Mouse (Mus musculus) left cerebral cortex, postnatal 36 days (tissue): ENCODE data around the gene Dpp9. TPM values are rescaled to one million over a fixed set of nuclear protein-coding genes. Genes with fewer than 3 reads are reported as not detected.

ENCODE experiments used
- DNase-seq, 2 experiments: peaks; one replicate each; pipeline ENCODE4 v3.0.0; 2021 to 2022; ENCODE audit warnings: low spot score in 2 of 2, mixed read lengths in 1 of 2
- intact Hi-C: fragments of 180-260 bp; cut with DNase I; formaldehyde crosslinking; loops from one replicate; pipeline ENCODE4 v1.15.1; 2025
- total RNA-seq, 2 experiments: library from RNA; stranded (reverse); gene quantifications; 2 replicates each; pipeline ENCODE4 v1.2.3; 2021

The Dpp9 gene
- total RNA-seq, 2 experiments from 2014 or later, result 68.7 to 72.1 TPM

GRCm38 (mm10) chr17:56196860-56197259, 21.8 kb downstream of the Dpp9 start:
- no peak for DNase-seq

GRCm38 (mm10) chr17:56194765-56195164, 23.9 kb downstream of the Dpp9 start:
- intact Hi-C loops, result no loop called here

More at GRCm38 (mm10) chr17:56196860-56197259, 21.8 kb downstream of the Dpp9 start:
- intact Hi-C loops, result no loop called here

GRCm38 (mm10) chr17:56194357-56194756, 24.3 kb downstream of the Dpp9 start:
- intact Hi-C loops, result no loop called here
- DNase-seq, result no peak

More at GRCm38 (mm10) chr17:56194765-56195164, 23.9 kb downstream of the Dpp9 start:
- no peak for DNase-seq

- no peak for DNase-seq
- intact Hi-C loops, result no loop called here
Measured at GRCm38 (mm10) chr17:56191266-56191665, 27.4 kb downstream of the Dpp9 start.

- intact Hi-C loops, result no loop called here
- DNase-seq, result peak in 1 of 2 experiments; percentile 20
Measured at GRCm38 (mm10) chr17:56185281-56186141, 33.2 kb downstream of the Dpp9 start.

- intact Hi-C loops, result no loop called here
- peak; percentile 95 for DNase-seq
Measured at GRCm38 (mm10) chr17:56183658-56184103, 35.0 kb downstream of the Dpp9 start, which contains the start of gene Mydgf. Gene Mydgf (minus strand): TSS chr17:56183920.

- intact Hi-C loops, result no loop called here
Measured at GRCm38 (mm10) chr17:56182975-56183657, 35.6 kb downstream of the Dpp9 start.

GRCm38 (mm10) chr17:56175416-56175815, 43.3 kb downstream of the Dpp9 start:
- intact Hi-C loops, result no loop called here
- DNase-seq, result no peak

More at GRCm38 (mm10) chr17:56182975-56183657, 35.6 kb downstream of the Dpp9 start:
- no peak for DNase-seq

GRCm38 (mm10) chr17:56173401-56174046, 45.2 kb downstream of the Dpp9 start:
- intact Hi-C loops, result no loop called here
- DNase-seq, result no peak

- intact Hi-C loops, result no loop called here
- DNase-seq, result no peak
Measured at GRCm38 (mm10) chr17:56171881-56172280, 46.8 kb downstream of the Dpp9 start.

- intact Hi-C loops, result no loop called here
- no peak for DNase-seq
Measured at GRCm38 (mm10) chr17:56171456-56171855, 47.2 kb downstream of the Dpp9 start.

GRCm38 (mm10) chr17:56170636-56171035, 48.1 kb downstream of the Dpp9 start:
- DNase-seq, result no peak
- intact Hi-C loops, result no loop called here

- DNase-seq, result no peak
- intact Hi-C loops, result no loop called here
Measured at GRCm38 (mm10) chr17:56169830-56170229, 48.9 kb downstream of the Dpp9 start.

- DNase-seq, result no peak
- intact Hi-C loops, result no loop called here
Measured at GRCm38 (mm10) chr17:56165671-56166070, 53.0 kb downstream of the Dpp9 start.

GRCm38 (mm10) chr17:56164510-56164909, 54.2 kb downstream of the Dpp9 start:
- intact Hi-C loops, result no loop called here
- no peak for DNase-seq

- intact Hi-C loops, result no loop called here
- DNase-seq, result no peak
Measured at GRCm38 (mm10) chr17:56163523-56164102, 55.1 kb downstream of the Dpp9 start.

GRCm38 (mm10) chr17:56162231-56162774, 56.4 kb downstream of the Dpp9 start, which contains the start of gene Tnfaip8l1:
Gene Tnfaip8l1 (plus strand): TSS chr17:56162477.
- DNase-seq, result peak; percentile 95
- intact Hi-C loops, result no loop called here

- DNase-seq, result peak; percentile 45 to 57
- intact Hi-C loops, result loop anchor here (2.0 to 5.0 kb wide), 2 partner anchors 25 to 37 kb away; partner anchors contain the start of gene Lrg1
Measured at GRCm38 (mm10) chr17:56159729-56160128, 59.0 kb downstream of the Dpp9 start.

GRCm38 (mm10) chr17:56153643-56154042, 65.1 kb downstream of the Dpp9 start:
- intact Hi-C loops, result no loop called here
- no peak for DNase-seq
